9 mouse cellular contexts compared by ENCODE assay signal in genomic region chr5:134485900-134486665, GRCm38 (mm10). TPM values are rescaled to one million over a fixed set of nuclear protein-coding genes. Genes with fewer than 3 reads are reported as not detected.
A peak's percentile ranks its signal among the peaks of the same experiment; 100 is the strongest.
DNase-seq lines count a peak whose midpoint lies in the region; ATAC-seq lines count a peak whose summit lies in the region.
"Had no signal": no experiment of that assay in that cellular context is flagged by ENCODE, and none has a peak within 500 bp of the region (broad histone marks: within the 10 kb centered on the region; RNA-seq: fewer than 3 reads in every experiment).

No protein-coding gene starts in this region.

- peak; percentile 62 to 73 for DNase-seq in left cerebral cortex, postnatal 10 days (ENCODE audit: extremely low spot score in 1 of 2, low spot score in 2 of 2)
- no peak for DNase-seq in left cerebral cortex, adult 11 months (ENCODE audit: low spot score)
- peak; percentile 73 for DNase-seq in c-Kit-positive CD71-positive TER-119-negative erythroid progenitor cells, embryonic 14.5 days (ENCODE audit: low read depth)
- peak; percentile 95 for DNase-seq in hindbrain, embryonic 14.5 days (ENCODE audit: low spot score)
- DNase-seq in splenic B cell, adult 2 months (ENCODE audit: low read depth, low spot score) = peak; percentile 89

- no peak overlapping the region for H3K4me3 ChIP-seq in forebrain, embryonic 13.5 days
- H3K4me3 ChIP-seq in hindbrain, embryonic 14.5 days (replicated peaks; ENCODE audit: low read length) = no peak overlapping the region
- H3K4me3 ChIP-seq in limb, embryonic 12.5 days (replicated peaks) = no peak overlapping the region
- no peak overlapping the region for H3K4me3 ChIP-seq in midbrain, embryonic 15.5 days
- H3K4me3 ChIP-seq: embryonic facial prominence, embryonic 13.5 days had no signal

- intact Hi-C loops in left cerebral cortex, postnatal 10 days (cut with DNase I) = loop anchor here (1.0 to 2.0 kb wide), 2 partner anchors 101 to 305 kb away; no protein-coding TSS in a partner anchor

- H3K9ac ChIP-seq in forebrain, embryonic 13.5 days = no peak overlapping the region
- no peak overlapping the region for H3K9ac ChIP-seq in hindbrain, embryonic 14.5 days
- no peak overlapping the region for H3K9ac ChIP-seq in limb, embryonic 12.5 days (replicated peaks)
- no peak overlapping the region for H3K9ac ChIP-seq in midbrain, embryonic 15.5 days
- H3K9ac ChIP-seq: embryonic facial prominence, embryonic 13.5 days had no signal

- no peaks in the 10 kb centered on the region for H3K27me3 ChIP-seq in forebrain, embryonic 13.5 days
- H3K27me3 ChIP-seq in hindbrain, embryonic 14.5 days (ENCODE audit: control insufficient read depth, insufficient read depth, low read length) = no peaks in the 10 kb centered on the region
- H3K27me3 ChIP-seq in limb, embryonic 12.5 days = no peaks in the 10 kb centered on the region
- H3K27me3 ChIP-seq in midbrain, embryonic 15.5 days (replicated peaks) = no peaks in the 10 kb centered on the region
- H3K27me3 ChIP-seq in splenic B cell, adult 2 months (ENCODE audit: control insufficient read depth, insufficient read depth, low read length, poor library complexity, severe bottlenecking) = no peaks in the 10 kb centered on the region
- H3K27me3 ChIP-seq: embryonic facial prominence, embryonic 13.5 days had no signal

- H3K4me1 ChIP-seq in forebrain, embryonic 13.5 days = no peaks in the 10 kb centered on the region
- no peaks in the 10 kb centered on the region for H3K4me1 ChIP-seq in hindbrain, embryonic 14.5 days (replicated peaks; ENCODE audit: control insufficient read depth, insufficient read depth, low read length)
- peaks cover 14% of the 10 kb centered on the region; the same call in 1 of the 2 replicates for H3K4me1 ChIP-seq in limb, embryonic 12.5 days (replicated peaks)
- no peaks in the 10 kb centered on the region for H3K4me1 ChIP-seq in midbrain, embryonic 15.5 days

- 58% methylated on average over 13 of the region's 13 CpGs for WGBS in forebrain, embryonic 13.5 days
- 59% methylated on average over 13 of the region's 13 CpGs for whole genome bisulfite sequencing in hindbrain, embryonic 14.5 days
- WGBS in limb, embryonic 12.5 days = 60% methylated on average over 13 of the region's 13 CpGs
- WGBS in midbrain, embryonic 15.5 days = 59% methylated on average over 13 of the region's 13 CpGs

- H3K9me3 ChIP-seq in forebrain, embryonic 13.5 days (replicated peaks) = no peaks in the 10 kb centered on the region
- H3K9me3 ChIP-seq in hindbrain, embryonic 14.5 days (ENCODE audit: control insufficient read depth, low read length) = no peaks in the 10 kb centered on the region
- no peaks in the 10 kb centered on the region for H3K9me3 ChIP-seq in limb, embryonic 12.5 days
- no peaks in the 10 kb centered on the region for H3K9me3 ChIP-seq in midbrain, embryonic 15.5 days
- H3K9me3 ChIP-seq: embryonic facial prominence, embryonic 13.5 days had no signal

- H3K27ac ChIP-seq in forebrain, embryonic 13.5 days = no peak overlapping the region
- H3K27ac ChIP-seq in hindbrain, embryonic 14.5 days = no peak overlapping the region
- H3K27ac ChIP-seq in limb, embryonic 12.5 days = no peak overlapping the region
- H3K27ac ChIP-seq in midbrain, embryonic 15.5 days = no peak overlapping the region
- H3K27ac ChIP-seq: embryonic facial prominence, embryonic 13.5 days had no signal

- H3K36me3 ChIP-seq in forebrain, embryonic 13.5 days (ENCODE audit: poor library complexity, severe bottlenecking) = peaks cover 26% of the 10 kb centered on the region
- peaks cover 26% of the 10 kb centered on the region for H3K36me3 ChIP-seq in hindbrain, embryonic 14.5 days (replicated peaks; ENCODE audit: control insufficient read depth, insufficient read depth)
- peaks cover 21% of the 10 kb centered on the region for H3K36me3 ChIP-seq in limb, embryonic 12.5 days
- H3K36me3 ChIP-seq in midbrain, embryonic 15.5 days (replicated peaks) = peaks cover 13% of the 10 kb centered on the region
- H3K36me3 ChIP-seq in splenic B cell, adult 2 months (ENCODE audit: control insufficient read depth, insufficient read depth, low read length, poor library complexity, severe bottlenecking) = no peaks in the 10 kb centered on the region

- ATAC-seq in forebrain, embryonic 13.5 days = peak; percentile 70
- peak; percentile 59 for ATAC-seq in hindbrain, embryonic 14.5 days (ENCODE audit: low FRiP score)
- ATAC-seq in limb, embryonic 12.5 days (ENCODE audit: insufficient number of reproducible peaks, insufficient read depth, low FRiP score, low TSS enrichment, low read depth) = peak; percentile 54; the same call in 1 of the 2 replicates
- peak; percentile 79 for ATAC-seq in midbrain, embryonic 15.5 days (replicated peaks)

- no peak overlapping the region for H3K4me2 ChIP-seq in forebrain, embryonic 13.5 days
- no peak overlapping the region for H3K4me2 ChIP-seq in hindbrain, embryonic 14.5 days (replicated peaks)
- no peak overlapping the region for H3K4me2 ChIP-seq in limb, embryonic 12.5 days
- no peak overlapping the region for H3K4me2 ChIP-seq in midbrain, embryonic 15.5 days
- H3K4me2 ChIP-seq: embryonic facial prominence, embryonic 13.5 days had no signal

RNA-seq across cellular contexts. Expression of gene Gtf2ird1, which starts 29.6 kb away (rescaled TPM):
- 10 to 100 TPM; 39.9 to 44.9 TPM for total RNA-seq in left cerebral cortex, postnatal 10 days (2021)
- polyA plus RNA-seq in forebrain, embryonic 13.5 days (2015; fragmentation: Nextera tagmentation; extraction: Ambion mirVana) = 72.9 and 80.2 TPM in 2 replicates
- 57.1 and 57.3 TPM in 2 replicates for polyA plus RNA-seq in hindbrain, embryonic 14.5 days (2014; fragmentation: Nextera tagmentation; extraction: Ambion mirVana)
- polyA plus RNA-seq in limb, embryonic 12.5 days (2016; fragmentation: Nextera tagmentation; extraction: Ambion mirVana) = 149 and 178 TPM in 2 replicates
- polyA plus RNA-seq in midbrain, embryonic 15.5 days (2015; fragmentation: Nextera tagmentation; extraction: Ambion mirVana) = 89.0 and 90.2 TPM in 2 replicates
